Comparison of ENCODE assay signal across 9 mouse cellular contexts in the genomic region with DNA sequence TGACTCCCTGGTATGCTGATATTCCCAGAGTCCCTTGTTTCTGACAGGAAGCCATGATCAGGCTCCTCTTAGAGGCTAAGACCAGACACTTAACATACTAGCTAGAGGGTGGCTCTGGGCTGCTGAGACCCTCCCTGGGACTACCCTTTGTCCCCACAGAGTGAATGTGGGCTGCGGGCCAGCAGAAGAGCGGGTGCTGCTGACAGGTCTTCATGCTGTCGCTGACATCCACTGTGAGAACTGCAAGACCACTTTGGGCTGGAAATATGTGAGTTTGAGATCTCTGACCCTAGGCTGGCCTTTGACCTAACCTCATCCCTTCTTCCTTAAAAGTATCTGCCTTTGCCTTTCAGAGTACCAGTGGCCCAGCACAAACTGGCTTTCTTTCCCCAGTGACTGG. TPM values are rescaled to one million over a fixed set of nuclear protein-coding genes. Genes with fewer than 3 reads are reported as not detected.
A peak's percentile ranks its signal among the peaks of the same experiment; 100 is the strongest.
DNase-seq lines count a peak whose midpoint lies in the region; ATAC-seq and TF ChIP-seq lines count a peak whose summit lies in the region.
"Had no signal": no experiment of that assay in that cellular context is flagged by ENCODE, and none has a peak within 500 bp of the region (broad histone marks: within the 10 kb centered on the region; RNA-seq: fewer than 3 reads in every experiment).

No protein-coding gene starts in this region.

- no peak overlapping the region for H3K9ac ChIP-seq in forebrain, embryonic 11.5 days (ENCODE audit: low read length)
- H3K9ac ChIP-seq in liver, embryonic 12.5 days: peak overlapping the region; percentile 98

- no peak overlapping the region for H3K27ac ChIP-seq in forebrain, embryonic 10.5 days
- no peak overlapping the region for H3K27ac ChIP-seq in forebrain, embryonic 11.5 days (ENCODE audit: low read depth, low read length)
- no peak overlapping the region for H3K27ac ChIP-seq in spleen, adult 2 months (ENCODE audit: insufficient read depth, low read length)
- peak overlapping the region; percentile 91 for H3K27ac ChIP-seq in liver, embryonic 12.5 days

- 87% methylated on average over 3 of the region's 3 CpGs for WGBS in forebrain, embryonic 10.5 days
- WGBS in forebrain, embryonic 11.5 days: 98% methylated on average over 3 of the region's 3 CpGs
- 92% methylated on average over 3 of the region's 3 CpGs for WGBS in spleen, adult 2 months
- WGBS in liver, embryonic 12.5 days (ENCODE audit: insufficient replicate concordance): 92% methylated on average over 3 of the region's 3 CpGs

- no peak for TF ChIP-seq CTCF in spleen, adult 2 months (IDR thresholded peaks at IDR 0.05; ENCODE audit: extremely low read depth, insufficient read depth, insufficient read length, insufficient replicate concordance)

- intact Hi-C loops in gastrocnemius, postnatal 36 days (cut with DNase I): no loop called here

- no peak for TF ChIP-seq POLR2A in spleen, adult 2 months (IDR thresholded peaks at IDR 0.05; ENCODE audit: low read depth, low read length)

- no peak for DNase-seq in forebrain, embryonic 10.5 days (ENCODE audit: extremely low spot score, low spot score)
- DNase-seq in forebrain, embryonic 11.5 days (ENCODE audit: low spot score): no peak
- DNase-seq in spleen, adult 2 months (ENCODE audit: low read depth in 1 of 2, low spot score in 2 of 2): no peak
- no peak for DNase-seq in spleen, adult 12 weeks (ENCODE audit: low spot score)
- DNase-seq in right cerebral cortex, adult 2 months (ENCODE audit: low spot score in 2 of 2): no peak
- DNase-seq in gastrocnemius, postnatal 36 days: no peak
- DNase-seq in thymus, adult 18-20 months: no peak
- DNase-seq: right cerebral cortex, postnatal 14 days had no signal

- no peaks in the 10 kb centered on the region for H3K27me3 ChIP-seq in forebrain, embryonic 10.5 days (ENCODE audit: poor library complexity, severe bottlenecking)
- no peaks in the 10 kb centered on the region for H3K27me3 ChIP-seq in forebrain, embryonic 11.5 days (ENCODE audit: control insufficient read depth, insufficient read depth, low read length)
- H3K27me3 ChIP-seq in spleen, adult 2 months (ENCODE audit: control insufficient read depth, insufficient read depth, low read length): no peaks in the 10 kb centered on the region
- H3K27me3 ChIP-seq in liver, embryonic 12.5 days (replicated peaks): no peaks in the 10 kb centered on the region

- peaks cover 70% of the 10 kb centered on the region for H3K4me1 ChIP-seq in forebrain, embryonic 10.5 days
- peaks cover 24% of the 10 kb centered on the region for H3K4me1 ChIP-seq in forebrain, embryonic 11.5 days (replicated peaks; ENCODE audit: control insufficient read depth, insufficient read depth, low read length)
- H3K4me1 ChIP-seq in spleen, adult 2 months (ENCODE audit: control insufficient read depth, insufficient read depth, insufficient read length): peaks cover 26% of the 10 kb centered on the region
- peaks cover 87% of the 10 kb centered on the region for H3K4me1 ChIP-seq in liver, embryonic 12.5 days

- H3K9me3 ChIP-seq in forebrain, embryonic 10.5 days: no peaks in the 10 kb centered on the region
- no peaks in the 10 kb centered on the region for H3K9me3 ChIP-seq in forebrain, embryonic 11.5 days (ENCODE audit: control insufficient read depth, low read length)
- H3K9me3 ChIP-seq in liver, embryonic 12.5 days (replicated peaks): no peaks in the 10 kb centered on the region

- H3K36me3 ChIP-seq in forebrain, embryonic 10.5 days (replicated peaks): peaks cover 13% of the 10 kb centered on the region
- H3K36me3 ChIP-seq in forebrain, embryonic 11.5 days (ENCODE audit: control insufficient read depth, insufficient read depth, low read length): no peaks in the 10 kb centered on the region; the same call in 1 of the 2 replicates
- H3K36me3 ChIP-seq in spleen, adult 2 months (ENCODE audit: control insufficient read depth, insufficient read depth, low read length): peaks cover 12% of the 10 kb centered on the region
- H3K36me3 ChIP-seq in liver, embryonic 12.5 days: peaks cover 31% of the 10 kb centered on the region

- no peak overlapping the region for H3K4me2 ChIP-seq in forebrain, embryonic 11.5 days (ENCODE audit: low read depth, low read length, severe bottlenecking)
- H3K4me2 ChIP-seq in liver, embryonic 12.5 days: peak overlapping the region; percentile 92

- no peak for ATAC-seq in forebrain, embryonic 11.5 days (replicated peaks; ENCODE audit: low FRiP score)
- ATAC-seq in liver, embryonic 12.5 days: no peak

- H3K4me3 ChIP-seq in forebrain, embryonic 10.5 days: 0 out of 2 replicates have a peak overlapping the region, but pooled peaks have one; percentile 12
- H3K4me3 ChIP-seq in forebrain, embryonic 11.5 days (ENCODE audit: low read depth, low read length): no peak overlapping the region
- peak overlapping the region; percentile 81; the same call in 1 of the 2 replicates for H3K4me3 ChIP-seq in spleen, adult 2 months (ENCODE audit: extremely low read depth, insufficient read depth, insufficient read length)
- peak overlapping the region; percentile 76 for H3K4me3 ChIP-seq in liver, embryonic 12.5 days

RNA-seq across cellular contexts. Expression of a gene that starts 1.4 kb away (rescaled TPM):
- 28.9 and 35.0 TPM in 2 replicates for polyA plus RNA-seq in forebrain, embryonic 10.5 days (2016; fragmentation: Nextera tagmentation; extraction: Ambion mirVana)
- 63.9 and 80.5 TPM in 2 replicates for polyA plus RNA-seq in forebrain, embryonic 11.5 days (2014; fragmentation: Nextera tagmentation; extraction: Ambion mirVana)
- polyA plus RNA-seq in spleen, adult 2 months (2012; rRNA removed): 393 and 605 TPM in 2 replicates
- polyA plus RNA-seq in liver, embryonic 12.5 days (2016; fragmentation: Nextera tagmentation; extraction: Ambion mirVana): 77.2 and 78.5 TPM in 2 replicates
- 10 to 100 TPM; 77.7 to 97.4 TPM for total RNA-seq in gastrocnemius, postnatal 36 days (2021)

RNA-seq across cellular contexts. Expression of a gene that starts 3.1 kb away (rescaled TPM):
- polyA plus RNA-seq in forebrain, embryonic 10.5 days (2016; fragmentation: Nextera tagmentation; extraction: Ambion mirVana): 0.32 and 0.61 TPM in 2 replicates
- 0.28 and 0.61 TPM in 2 replicates for polyA plus RNA-seq in forebrain, embryonic 11.5 days (2014; fragmentation: Nextera tagmentation; extraction: Ambion mirVana)
- 16.6 and 17.9 TPM in 2 replicates for polyA plus RNA-seq in spleen, adult 2 months (2012; rRNA removed)
- 0.33 and 0.50 TPM in 2 replicates for polyA plus RNA-seq in liver, embryonic 12.5 days (2016; fragmentation: Nextera tagmentation; extraction: Ambion mirVana)
- total RNA-seq in gastrocnemius, postnatal 36 days (2021): under 1 TPM; 0.28 to 0.30 TPM

RNA-seq across cellular contexts. Expression of a gene that starts 12.0 kb away (rescaled TPM):
- polyA plus RNA-seq in forebrain, embryonic 10.5 days (2016; fragmentation: Nextera tagmentation; extraction: Ambion mirVana): 0.77 and 0.98 TPM in 2 replicates
- 1.5 and 1.9 TPM in 2 replicates for polyA plus RNA-seq in forebrain, embryonic 11.5 days (2014; fragmentation: Nextera tagmentation; extraction: Ambion mirVana)
- 7.7 and 62.7 TPM in 2 replicates for polyA plus RNA-seq in spleen, adult 2 months (2012; rRNA removed)
- polyA plus RNA-seq in liver, embryonic 12.5 days (2016; fragmentation: Nextera tagmentation; extraction: Ambion mirVana): 0.54 and 0.78 TPM in 2 replicates
- 1 to 10 TPM in 1 of 2 experiments, under 1 TPM in 1; 0.99 to 1.8 TPM for total RNA-seq in gastrocnemius, postnatal 36 days (2021)

RNA-seq across cellular contexts. Expression of a gene that starts 14.1 kb away (rescaled TPM):
- polyA plus RNA-seq in forebrain, embryonic 10.5 days (2016; fragmentation: Nextera tagmentation; extraction: Ambion mirVana): 413 and 423 TPM in 2 replicates
- polyA plus RNA-seq in forebrain, embryonic 11.5 days (2014; fragmentation: Nextera tagmentation; extraction: Ambion mirVana): 348 and 392 TPM in 2 replicates
- 175 and 184 TPM in 2 replicates for polyA plus RNA-seq in spleen, adult 2 months (2012; rRNA removed)
- polyA plus RNA-seq in liver, embryonic 12.5 days (2016; fragmentation: Nextera tagmentation; extraction: Ambion mirVana): 191 and 205 TPM in 2 replicates
- 10 to 100 TPM; 21.6 to 22.4 TPM for total RNA-seq in gastrocnemius, postnatal 36 days (2021)

RNA-seq across cellular contexts. Expression of a gene that starts 18.7 kb away (rescaled TPM):
- polyA plus RNA-seq in forebrain, embryonic 10.5 days (2016; fragmentation: Nextera tagmentation; extraction: Ambion mirVana): 54.4 and 55.7 TPM in 2 replicates
- polyA plus RNA-seq in forebrain, embryonic 11.5 days (2014; fragmentation: Nextera tagmentation; extraction: Ambion mirVana): 40.1 and 50.6 TPM in 2 replicates
- 97.0 and 108 TPM in 2 replicates for polyA plus RNA-seq in spleen, adult 2 months (2012; rRNA removed)
- 23.7 and 25.0 TPM in 2 replicates for polyA plus RNA-seq in liver, embryonic 12.5 days (2016; fragmentation: Nextera tagmentation; extraction: Ambion mirVana)
- 10 to 100 TPM; 15.7 to 21.9 TPM for total RNA-seq in gastrocnemius, postnatal 36 days (2021)

Comparison
In these comparisons a context has a peak if more than half of its experiments do, and no peak if none do; other contexts are left out.
1. RNA of a gene that starts 3.1 kb away (polyA plus RNA-seq): 16.6 to 17.9 TPM in spleen, adult 2 months; 0.32 to 0.61 TPM in forebrain, embryonic 10.5 days, 0.33 to 0.50 TPM in liver, embryonic 12.5 days and 0.28 to 0.61 TPM in forebrain, embryonic 11.5 days; every median in the first group is over 10 times any median in the second.